Mouse (Mus musculus) CH12.LX (cell line): Measurements from ENCODE around the gene Tmem72. TPM values are rescaled to one million over a fixed set of nuclear protein-coding genes. Genes with fewer than 3 reads are reported as not detected.

Experiments
- DNase-seq: peaks from one replicate; pipeline ENCODE4 v3.0.0-alpha.2; 2013; ENCODE audit errors: extremely low read depth
- H3K27ac ChIP-seq: 2 replicates; pipeline ENCODE4 v1.5.1; 2012; ENCODE audit warnings: low read depth, mild to moderate bottlenecking, control low read depth, moderate library complexity; ENCODE audit not compliant: insufficient read depth
- H3K27me3 ChIP-seq: replicated peaks from 2 replicates; pipeline ENCODE3; 2012; ENCODE audit warnings: inconsistent platforms
- H3K36me3 ChIP-seq, 2 experiments: replicated peaks in 1 of 2; 2 replicates each; pipeline versions ENCODE3 to v1.6.1; 2012; ENCODE audit warnings: inconsistent platforms in 1 of 2, low read length in 1 of 2, mild to moderate bottlenecking in 1 of 2, mixed read lengths in 1 of 2, moderate library complexity in 1 of 2; ENCODE audit not compliant: control insufficient read depth in 1 of 2, insufficient read depth in 1 of 2
- H3K4me1 ChIP-seq, 2 experiments: 2 replicates each; pipeline ENCODE4 v1.6.1; 2012; ENCODE audit warnings: inconsistent platforms in 1 of 2, moderate library complexity in 1 of 2; ENCODE audit not compliant: insufficient read depth in 2 of 2, control insufficient read depth in 1 of 2
- H3K4me2 ChIP-seq: 2 replicates; pipeline ENCODE4 v1.6.1; 2012; ENCODE audit warnings: low read depth, mild to moderate bottlenecking, control low read depth; ENCODE audit not compliant: poor library complexity, insufficient read depth, severe bottlenecking
- H3K4me3 ChIP-seq, 3 experiments: fragments of 150-350 bp in 1 of 3; sonication (generic) in 1 of 3; replicated peaks in 1 of 3; 2 replicates each; pipeline versions ENCODE3 to v1.5.1; 2011 to 2012; ENCODE audit warnings: low read depth in 2 of 3, low read length in 2 of 3, mild to moderate bottlenecking in 2 of 3, moderate library complexity in 2 of 3, control low read depth in 1 of 3, improper control_type of control experiment in 1 of 3, inconsistent platforms in 1 of 3, mixed read lengths in 1 of 3; ENCODE audit not compliant: poor library complexity in 1 of 3
- H3K79me2 ChIP-seq: replicated peaks from 2 replicates; pipeline ENCODE4 v1.6.1; 2012; ENCODE audit warnings: mild to moderate bottlenecking, moderate library complexity; ENCODE audit not compliant: control insufficient read depth, poor library complexity, insufficient read depth, severe bottlenecking; ENCODE audit errors: extremely low read depth
- H3K9ac ChIP-seq: 2 replicates; pipeline ENCODE4 v1.6.1; 2012; ENCODE audit warnings: low read depth, mild to moderate bottlenecking, control low read depth, moderate library complexity; ENCODE audit not compliant: insufficient read depth
- H3K9me3 ChIP-seq: replicated peaks from 2 replicates; pipeline ENCODE3; 2012; ENCODE audit warnings: low read length, inconsistent platforms, mixed read lengths
- BHLHE40 ChIP-seq: IDR thresholded peaks from 2 replicates; pipeline ENCODE4 v1.6.1; 2011; ENCODE audit warnings: mild to moderate bottlenecking, low read depth, low read length, improper control_type of control experiment
- CHD1 ChIP-seq: IDR thresholded peaks from 2 replicates; pipeline ENCODE4 v1.6.1; 2012; ENCODE audit warnings: low read depth, low read length, improper control_type of control experiment, inconsistent platforms
- CHD2 ChIP-seq: IDR thresholded peaks from 2 replicates; pipeline ENCODE4 v1.6.1; 2011; ENCODE audit warnings: low read length, improper control_type of control experiment
- CTCF ChIP-seq, 2 experiments: IDR thresholded peaks in 1 of 2; conservative IDR thresholded peaks in 1 of 2; 2 replicates each; pipeline ENCODE4 v1.5.1; 2011 to 2012; ENCODE audit warnings: low read depth in 2 of 2, low read length in 2 of 2, improper control_type of control experiment in 1 of 2, inconsistent platforms in 1 of 2, mild to moderate bottlenecking in 1 of 2, moderate library complexity in 1 of 2
- E2F4 ChIP-seq: IDR thresholded peaks from 2 replicates; pipeline ENCODE4 v1.6.1; 2011; ENCODE audit warnings: low read depth, low read length, improper control_type of control experiment; ENCODE audit not compliant: insufficient replicate concordance
- ELF1 ChIP-seq: IDR thresholded peaks from 2 replicates; pipeline ENCODE4 v1.6.1; 2014; ENCODE audit warnings: low read depth, mild to moderate bottlenecking, inconsistent platforms, low read length, improper control_type of control experiment
- GABPA ChIP-seq: IDR thresholded peaks from 2 replicates; pipeline ENCODE4 v1.6.1; 2012; ENCODE audit warnings: low read depth, low read length, improper control_type of control experiment, inconsistent platforms; ENCODE audit not compliant: insufficient replicate concordance
- HCFC1 ChIP-seq: IDR thresholded peaks from 2 replicates; pipeline ENCODE4 v1.6.1; 2012; ENCODE audit warnings: low read depth, mild to moderate bottlenecking, inconsistent platforms, low read length, improper control_type of control experiment
- KAT2A ChIP-seq: IDR thresholded peaks from 2 replicates; pipeline ENCODE4 v1.6.1; 2012; ENCODE audit warnings: low read length, improper control_type of control experiment, inconsistent platforms; ENCODE audit not compliant: insufficient replicate concordance
- MAFK ChIP-seq: IDR thresholded peaks from 2 replicates; pipeline ENCODE4 v1.6.1; 2011; ENCODE audit warnings: low read length, improper control_type of control experiment; ENCODE audit not compliant: insufficient replicate concordance
- MAX ChIP-seq: IDR thresholded peaks from 2 replicates; pipeline ENCODE4 v1.6.1; 2011; ENCODE audit warnings: low read length, improper control_type of control experiment
- MAZ ChIP-seq: IDR thresholded peaks from 2 replicates; pipeline ENCODE4 v1.6.1; 2012; ENCODE audit warnings: low read depth, mild to moderate bottlenecking, inconsistent platforms, low read length, improper control_type of control experiment, moderate library complexity
- MYC ChIP-seq: IDR thresholded peaks from 2 replicates; pipeline ENCODE4 v1.6.1; 2011; ENCODE audit warnings: low read depth, mild to moderate bottlenecking, improper control_type of control experiment, low read length
- NELFE ChIP-seq: IDR thresholded peaks from 2 replicates; pipeline ENCODE4 v1.6.1; 2011; ENCODE audit warnings: low read depth, low read length, improper control_type of control experiment
- NRF1 ChIP-seq: IDR thresholded peaks from 2 replicates; pipeline ENCODE4 v1.6.1; 2014; ENCODE audit warnings: low read depth, mild to moderate bottlenecking, inconsistent platforms, low read length, improper control_type of control experiment, moderate library complexity
- PAX5 ChIP-seq: IDR thresholded peaks from 2 replicates; pipeline ENCODE4 v1.6.1; 2012; ENCODE audit warnings: low read length, inconsistent platforms, mixed read lengths
- POLR2A ChIP-seq: IDR thresholded peaks from 2 replicates; pipeline ENCODE4 v1.6.1; 2011; ENCODE audit warnings: low read depth, mild to moderate bottlenecking, improper control_type of control experiment, low read length
- POLR2AphosphoS2 ChIP-seq: IDR thresholded peaks from 2 replicates; pipeline ENCODE4 v1.6.1; 2011; ENCODE audit warnings: low read depth, low read length, improper control_type of control experiment
- RAD21 ChIP-seq: IDR thresholded peaks from 2 replicates; pipeline ENCODE4 v1.6.1; 2011; ENCODE audit warnings: low read depth, mild to moderate bottlenecking, low read length, improper control_type of control experiment, moderate library complexity
- SIN3A ChIP-seq: IDR thresholded peaks from 2 replicates; pipeline ENCODE4 v1.6.1; 2012; ENCODE audit warnings: low read length, improper control_type of control experiment, inconsistent platforms
- TBP ChIP-seq: conservative IDR thresholded peaks from 2 replicates; pipeline ENCODE4 v1.6.1; 2011; ENCODE audit warnings: low read depth, low read length, improper control_type of control experiment
- UBTF ChIP-seq: IDR thresholded peaks from 2 replicates; pipeline ENCODE4 v1.6.1; 2012; ENCODE audit warnings: low read depth, mild to moderate bottlenecking, inconsistent platforms, low read length, improper control_type of control experiment, moderate library complexity
- USF1 ChIP-seq: IDR thresholded peaks from 2 replicates; pipeline ENCODE4 v1.6.1; 2014; ENCODE audit warnings: low read depth, mild to moderate bottlenecking, inconsistent platforms, low read length, improper control_type of control experiment
- ZC3H11A ChIP-seq: IDR thresholded peaks from 2 replicates; pipeline ENCODE4 v1.6.1; 2012; ENCODE audit warnings: low read depth, mild to moderate bottlenecking, inconsistent platforms, low read length, improper control_type of control experiment
- ZMIZ1 ChIP-seq: IDR thresholded peaks from 2 replicates; pipeline ENCODE4 v1.6.1; 2012; ENCODE audit warnings: low read depth, mild to moderate bottlenecking, inconsistent platforms, low read length, improper control_type of control experiment
- dilution Hi-C: fragments of 300-500 bp; cut with MboI; formaldehyde crosslinking; loops from 2 replicates; pipeline ENCODE4 v1.14.3; 2020; ENCODE audit warnings: low sequenced_read_pairs; ENCODE audit not compliant: extremely low pct_unique_long_range_greater_than_20kb, extremely low pct_ligation_motif_present
- in situ Hi-C: fragments of 300-500 bp; cut with MboI; formaldehyde crosslinking; loops from 3 replicates; pipeline ENCODE4 v1.14.3; 2019; ENCODE audit warnings: low sequenced_read_pairs, low pct_ligation_motif_present, low pct_unique_long_range_greater_than_20kb, mixed read lengths
- polyA plus RNA-seq: library from polyadenylated mRNA; unstranded; fragments of >175 nt; gene quantifications from 2 replicates; pipeline ENCODE4 v1.2.1, GENCODE M21; 2012; ENCODE audit warnings: low read depth; ENCODE audit not compliant: insufficient read length
- total RNA-seq, 2 experiments: library from RNA; depleted of rRNA; stranded (reverse); fragments of 300-350 nt in 1 of 2; fragments of >200 nt in 1 of 2; gene quantifications; 2 replicates each; pipeline ENCODE4 v1.2.3; 2012 to 2014

Tmem72 gene
- total and polyA plus RNA-seq, 3 experiments = 0.01 to 0.04 (median 0.01) TPM

GRCm38 (mm10) chr6:116697413-116697812 is 19.3 kb downstream of the Tmem72 start (continued):
- TF ChIP-seq UBTF (no peak), POLR2A (no peak), ELF1 (no peak), ZMIZ1 (no peak), CHD1 (no peak), CTCF (conservative IDR thresholded peaks at IDR 0.05 in 1 of 2, IDR thresholded peaks at IDR 0.05 in 1 of 2; ENCODE audit: low read depth in 2 of 2, low read length in 2 of 2) (peak; percentile 23 to 97; a peak in 2 of 4 replicates), NELFE (peak; percentile 56; the same call in 1 of the 2 replicates), CHD2 (no peak), E2F4 (0 out of 2 replicates have a peak, but pooled peaks have one; percentile 30), KAT2A (no peak), USF1 (no peak), GABPA (no peak), MYC (no peak), TBP (no peak), MAX (no peak), PAX5 (no peak), HCFC1 (no peak), MAZ (no peak), MAFK (no peak), BHLHE40 (no peak), RAD21 (peak; percentile 99)

- DNase-seq = no peak
- no peak overlapping the region for H3K4me3 ChIP-seq
- no peaks in the 10 kb centered on the region for H3K9me3 ChIP-seq
- H3K4me1 ChIP-seq = peaks cover 11 to 23% of the 10 kb centered on the region in 2 experiments
- TF ChIP-seq USF1 (no peak), CTCF (conservative IDR thresholded peaks at IDR 0.05 in 1 of 2, IDR thresholded peaks at IDR 0.05 in 1 of 2; ENCODE audit: low read depth in 2 of 2, low read length in 2 of 2) (no peak), NRF1 (no peak), MYC (no peak), CHD1 (no peak), POLR2AphosphoS2 (no peak), SIN3A (no peak), E2F4 (no peak), RAD21 (no peak), ZC3H11A (no peak)
- H3K36me3 ChIP-seq = no peaks in the 10 kb centered on the region
- in situ Hi-C loops (no loop called here), dilution Hi-C loops (no loop called here)
- no peak overlapping the region for H3K27ac ChIP-seq
- H3K9ac ChIP-seq = no peak overlapping the region
- H3K4me2 ChIP-seq = no peak overlapping the region
- no peaks in the 10 kb centered on the region for H3K27me3 ChIP-seq
- H3K79me2 ChIP-seq = no peaks in the 10 kb centered on the region
Observed at GRCm38 (mm10) chr6:116694346-116694745, 22.4 kb downstream of the Tmem72 start.
